Mouse (Mus musculus): ENCODE measurements around the gene Cul4a.

DNA sequence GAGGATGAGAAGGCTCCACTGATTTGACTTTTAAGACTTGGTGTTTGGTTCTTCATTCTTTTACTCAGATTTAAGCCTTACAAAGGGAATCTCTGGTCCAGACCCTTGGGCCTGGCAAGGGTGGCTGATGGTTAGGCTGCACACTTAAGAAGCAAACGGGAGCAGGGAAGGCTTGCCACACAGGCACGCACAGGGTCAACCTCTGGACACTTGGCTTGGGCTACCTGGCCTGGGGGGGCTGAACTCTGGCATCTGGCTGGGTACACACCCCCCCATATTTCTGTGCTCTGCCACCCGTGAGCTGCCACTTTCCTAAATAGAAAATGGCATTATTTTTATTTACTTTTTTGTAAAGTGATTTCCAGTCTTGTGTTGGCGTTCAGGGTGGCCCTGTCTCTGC, 69.4 kb downstream of the Cul4a start:
- TF ChIP-seq CTCF (conservative IDR thresholded peaks at IDR 0.05 in 1 of 2, IDR thresholded peaks at IDR 0.05 in 1 of 2; ENCODE audit: low read depth in 2 of 2, low read length in 2 of 2) (no peak), USF2 (conservative IDR thresholded peaks at IDR 0.05; ENCODE audit: low read depth, low read length) (no peak), JUN (IDR thresholded peaks at IDR 0.05; ENCODE audit: insufficient read depth, low read depth, low read length) (no peak), ZC3H11A (IDR thresholded peaks at IDR 0.05; ENCODE audit: low read depth, low read length) (no peak), TBP (conservative IDR thresholded peaks at IDR 0.05; ENCODE audit: low read depth, low read length) (no peak)

Data from CH12.LX (cell line).